Mouse (Mus musculus) kidney, postnatal 0 days (tissue): ENCODE measurements around the gene Vasp. TPM values are rescaled to one million over a fixed set of nuclear protein-coding genes. Genes with fewer than 3 reads are reported as not detected.
"Not testable (repeated sequence)": the region's sequence is repeated elsewhere in the genome, so short reads cannot be mapped to it uniquely, and the experiment has no call there.

Experiments used
- ATAC-seq: fragments of 200-750 bp; cut with Nextera tagmentation; replicated peaks from 2 replicates; pipeline ENCODE4 v1.8.0; 2017; ENCODE audit warnings: low read depth, moderate number of reproducible peaks, moderate TSS enrichment, moderate library complexity; ENCODE audit not compliant: low FRiP score
- DNase-seq: peaks from one replicate; pipeline ENCODE4 v3.0.0-alpha.2; 2016; ENCODE audit warnings: low spot score
- H3K27ac ChIP-seq: fragments of 300-500 bp; sonication (generic); 2 replicates; pipeline ENCODE4 v1.5.1; 2014; ENCODE audit warnings: mild to moderate bottlenecking
- H3K27me3 ChIP-seq: fragments of 300-500 bp; sonication (generic); 2 replicates; pipeline ENCODE4 v1.6.1; 2014; ENCODE audit warnings: low read length, mixed read lengths; ENCODE audit not compliant: insufficient read depth
- H3K36me3 ChIP-seq: fragments of 300-500 bp; sonication (generic); 2 replicates; pipeline ENCODE4 v1.6.1; 2014; ENCODE audit warnings: low read length, mixed read lengths; ENCODE audit not compliant: insufficient read depth
- H3K4me1 ChIP-seq: fragments of 300-500 bp; sonication (generic); replicated peaks from 2 replicates; pipeline ENCODE4 v1.6.1; 2014; ENCODE audit warnings: antibody characterized with exemption, low read length, mixed read lengths; ENCODE audit not compliant: insufficient read depth
- H3K4me2 ChIP-seq: fragments of 300-500 bp; sonication (generic); 2 replicates; pipeline ENCODE4 v1.6.1; 2014; ENCODE audit warnings: mild to moderate bottlenecking, low read length, moderate library complexity, mixed read lengths
- H3K4me3 ChIP-seq: fragments of 300-500 bp; sonication (generic); replicated peaks from 2 replicates; pipeline ENCODE4 v1.5.1; 2014; ENCODE audit warnings: low read depth, low read length
- H3K9ac ChIP-seq: fragments of 300-500 bp; sonication (generic); 2 replicates; pipeline ENCODE4 v1.6.1; 2014; ENCODE audit warnings: low read depth, low read length
- H3K9me3 ChIP-seq: fragments of 300-500 bp; sonication (generic); replicated peaks from 2 replicates; pipeline ENCODE4 v1.6.1; 2016; ENCODE audit warnings: low read length, inconsistent platforms, mixed read lengths
- CTCF ChIP-seq: IDR thresholded peaks from 2 replicates; pipeline ENCODE4 v1.5.1; 2016; ENCODE audit warnings: antibody characterized with exemption, low read depth, mild to moderate bottlenecking, moderate library complexity
- WGBS: fragments of 180-500 bp; shearing (Covaris S2); extraction: QIAGEN DNeasy Blood & Tissue Kit; methylation state at CpG from one replicate; pipeline ENCODE4 v1.1.7; 2014; 5-methylcytosine and 5-hydroxymethylcytosine counted together
- polyA plus RNA-seq: library from polyadenylated mRNA; unstranded; fragments of >200 nt; fragmentation: Nextera tagmentation; extraction: Ambion mirVana; gene quantifications from 2 replicates; pipeline ENCODE4 v1.2.1, GENCODE M21; 2015

The Vasp gene
- polyA plus RNA-seq, 1 experiment from 2014 or later, result 89.4 TPM

DNA sequence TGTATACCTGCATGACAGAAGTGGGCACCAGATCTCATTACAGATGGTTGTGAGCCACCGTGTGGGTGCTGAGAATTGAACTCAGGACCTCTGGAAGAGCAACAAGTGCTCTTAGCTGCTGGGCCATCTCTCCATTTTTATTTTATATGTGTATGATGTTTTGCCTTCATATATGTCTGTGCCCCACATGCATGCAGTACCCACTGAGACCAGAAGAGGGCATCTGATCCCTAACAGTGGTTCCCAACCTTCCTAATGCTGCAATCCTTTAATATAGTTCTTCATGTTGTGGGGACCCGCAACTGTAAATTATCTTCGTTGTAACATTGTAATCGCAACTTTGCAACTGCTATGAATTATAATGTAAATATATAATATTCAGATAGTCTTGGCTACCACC is 13.1 kb upstream of the Vasp start:
- Histone ChIP-seq H3K4me3 (no peak overlapping the region), H3K4me1 (0 out of 2 replicates have a peak, but pooled peaks cover 4% of the 10 kb centered on the region), H3K27ac (no peak overlapping the region), H3K4me2 (no peak overlapping the region), H3K9me3 (no peaks in the 10 kb centered on the region), H3K27me3 (peaks cover 14% of the 10 kb centered on the region), H3K36me3 (no peaks in the 10 kb centered on the region), H3K9ac (no peak overlapping the region)
- 23% methylated on average over 4 of the region's 4 CpGs for WGBS
- ATAC-seq (no peak), DNase-seq (peak; percentile 68)
- TF ChIP-seq CTCF, result peak; percentile 84

DNA sequence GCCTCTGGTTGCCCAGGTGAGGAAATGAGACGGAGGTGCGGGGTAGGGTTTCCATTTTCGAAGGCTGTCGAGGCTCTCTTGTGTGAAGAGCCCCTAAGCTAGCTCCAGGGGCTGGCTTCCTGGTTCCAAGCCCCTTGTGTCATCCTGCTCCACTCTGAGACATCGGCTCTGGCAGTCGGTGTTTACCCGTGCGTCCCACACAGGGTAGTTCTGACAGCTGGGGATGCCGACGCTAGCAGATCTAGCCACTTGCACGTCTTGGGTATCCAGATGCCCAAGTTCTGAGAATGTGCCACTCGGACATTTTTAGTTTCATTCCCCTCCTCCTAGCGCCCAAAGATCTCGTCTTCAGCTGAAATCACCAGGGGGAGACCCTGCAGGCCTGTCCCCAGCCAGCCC is 11.8 kb upstream of the Vasp start:
- Histone ChIP-seq H3K9me3 (no peaks in the 10 kb centered on the region), H3K9ac (no peak overlapping the region), H3K4me1 (0 out of 2 replicates have a peak, but pooled peaks cover 4% of the 10 kb centered on the region), H3K27ac (no peak overlapping the region), H3K4me3 (peak overlapping the region; percentile 46; the same call in 1 of the 2 replicates), H3K36me3 (no peaks in the 10 kb centered on the region), H3K27me3 (peaks cover 28% of the 10 kb centered on the region), H3K4me2 (peak overlapping the region; percentile 79)
- WGBS, result 41% methylated on average over 14 of the region's 14 CpGs
- no peak for DNase-seq
- TF ChIP-seq CTCF, result no peak
- no peak for ATAC-seq

DNA sequence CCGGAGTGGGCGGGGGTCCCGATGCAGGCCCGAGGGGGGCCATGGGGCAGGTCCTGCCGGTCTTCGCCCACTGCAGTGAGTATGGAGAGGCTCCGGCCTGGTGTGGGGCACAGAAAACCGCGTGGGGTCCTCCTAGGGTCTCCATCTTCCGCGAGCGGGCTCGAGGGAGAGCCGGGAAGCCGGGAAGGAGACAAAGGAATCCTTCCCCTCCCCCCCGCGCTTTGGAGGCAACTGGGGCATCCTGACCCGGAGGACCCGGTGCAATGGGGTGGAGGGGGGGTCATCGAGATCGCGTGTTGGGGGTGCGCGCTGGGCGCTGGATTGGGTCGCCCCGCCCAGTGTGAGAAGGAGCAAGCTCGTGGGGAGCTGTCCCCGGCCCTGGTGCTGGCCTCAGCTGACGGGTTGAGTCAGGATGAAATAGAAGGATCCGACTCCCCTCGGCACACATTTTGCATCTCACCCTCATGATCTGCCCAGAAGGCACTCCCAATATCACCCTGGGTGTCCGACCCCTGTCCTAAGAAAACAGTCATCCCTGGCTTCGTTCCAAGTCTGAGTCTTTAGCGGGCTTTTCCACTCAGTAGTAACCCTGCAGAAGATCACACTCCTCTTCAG is 11.3 kb upstream of the Vasp start:
- Histone ChIP-seq H3K4me3 (peak overlapping the region; percentile 46), H3K4me2 (peak overlapping the region; percentile 79), H3K9ac (peak overlapping the region; percentile 24; the same call in 1 of the 2 replicates), H3K4me1 (0 out of 2 replicates have a peak, but pooled peaks cover 4% of the 10 kb centered on the region), H3K9me3 (no peaks in the 10 kb centered on the region), H3K27ac (no peak overlapping the region), H3K36me3 (no peaks in the 10 kb centered on the region), H3K27me3 (peaks cover 33% of the 10 kb centered on the region)
- no peak for TF ChIP-seq CTCF
- DNase-seq (peak; percentile 63), ATAC-seq (peak; percentile 66)
- WGBS, result 1% methylated on average over 29 of the region's 35 CpGs

DNA sequence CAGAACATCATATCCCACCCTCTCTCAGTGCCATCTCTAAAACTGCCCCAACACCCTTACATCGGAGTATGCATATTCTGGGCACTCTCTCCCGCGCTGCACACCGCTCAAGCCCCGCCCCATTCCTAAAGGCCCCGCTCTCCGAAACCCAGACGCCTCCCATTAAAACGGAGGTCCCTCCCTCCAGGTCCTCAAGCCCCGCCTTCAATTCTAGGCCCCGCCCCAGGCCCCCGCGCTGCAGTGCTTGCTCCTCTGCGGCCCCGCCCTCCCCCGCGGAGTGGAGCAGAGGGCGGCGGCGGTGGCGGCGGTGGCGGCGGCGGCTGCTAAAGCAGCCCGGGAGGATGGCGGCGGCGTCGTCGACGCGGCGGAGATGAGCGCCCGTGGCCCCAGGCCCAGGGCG is 10.8 kb upstream of the Vasp start, which contains the start of gene Rtn2:
Rtn2 (plus strand) TSS at position 240 of the 400 bp plus-strand sequence.
- Histone ChIP-seq H3K36me3 (no peaks in the 10 kb centered on the region), H3K9me3 (no peaks in the 10 kb centered on the region), H3K27me3 (peaks cover 35% of the 10 kb centered on the region), H3K27ac (no peak within 1 kb of the TSS), H3K4me3 (peak within 1 kb of the TSS; percentile 46), H3K4me1 (0 out of 2 replicates have a peak, but pooled peaks cover 4% of the 10 kb centered on the region), H3K4me2 (peak within 1 kb of the TSS; percentile 79), H3K9ac (peak within 1 kb of the TSS; percentile 24; the same call in 1 of the 2 replicates)
- ATAC-seq, result peak; percentile 67
- no peak for TF ChIP-seq CTCF
- DNase-seq, result peak; percentile 86
- 1% methylated on average over 37 of the region's 37 CpGs for WGBS

DNA sequence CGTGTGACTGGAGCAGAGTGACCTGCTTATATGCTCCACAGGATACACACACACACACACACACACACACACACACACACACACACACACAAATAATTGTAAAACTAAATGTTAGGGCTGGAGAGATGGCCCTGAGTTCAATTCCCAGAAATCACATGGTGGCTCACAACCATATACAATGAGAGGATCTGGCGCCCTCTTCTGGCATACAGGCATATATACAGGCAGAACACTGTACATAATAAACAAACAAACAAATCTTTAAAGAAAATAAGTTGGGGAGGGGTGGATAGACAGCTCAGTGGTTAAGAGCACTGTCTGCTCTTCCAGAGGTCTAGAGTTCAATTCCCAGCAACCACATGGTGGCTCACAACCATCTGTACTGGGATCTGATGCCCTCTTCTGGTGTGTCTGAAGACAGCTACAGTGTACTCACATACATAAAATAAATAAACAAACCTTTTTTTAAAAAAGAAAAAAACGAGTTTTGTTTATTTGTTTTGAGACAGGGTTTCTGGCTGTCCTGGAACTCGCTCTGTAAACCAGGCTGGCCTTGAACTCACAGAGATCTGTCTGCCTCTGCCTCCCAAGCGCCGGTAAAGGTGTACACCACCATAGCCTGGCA is 10.2 kb upstream of the Vasp start:
- peak; percentile 78 for TF ChIP-seq CTCF
- WGBS, result 41% methylated on average over 6 of the region's 6 CpGs
- ATAC-seq, result not testable (repeated sequence)

DNA sequence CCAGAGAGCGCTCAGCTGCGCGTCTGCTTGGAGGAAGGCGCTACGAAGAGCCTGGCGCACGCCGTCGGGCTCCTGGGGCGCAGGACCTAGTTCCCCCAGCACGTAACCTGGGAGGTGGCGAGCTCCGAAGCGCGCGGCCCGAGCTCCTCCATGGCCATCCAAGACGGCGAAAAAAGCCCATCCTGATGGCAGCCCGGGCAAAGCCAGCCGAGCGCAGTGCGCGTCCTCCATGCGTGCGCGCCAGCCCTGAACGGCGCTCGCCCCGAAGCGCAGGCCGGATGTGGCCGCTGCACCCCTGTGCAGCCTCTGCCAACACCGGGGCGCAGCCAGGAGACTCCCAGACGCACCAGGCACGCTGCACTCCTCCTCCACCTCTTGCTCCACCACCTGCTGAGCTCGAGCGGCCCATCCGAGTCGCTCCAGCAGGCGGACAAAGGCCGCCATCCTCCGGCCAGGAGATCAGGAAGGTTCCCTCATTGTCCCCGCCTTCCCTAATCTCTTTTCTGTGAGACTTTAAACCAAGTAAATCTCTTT is 8.0 kb upstream of the Vasp start, which contains the start of gene Ppm1n:
Ppm1n (minus strand) TSS at position 484 of the 534 bp plus-strand sequence.
- DNase-seq (no peak), ATAC-seq (no peak)
- peak within 1 kb of the TSS; percentile 19 for H3K4me3 ChIP-seq
- H3K4me2 ChIP-seq, result peak within 1 kb of the TSS; percentile 40
- no peak within 1 kb of the TSS for H3K27ac ChIP-seq
- H3K9ac ChIP-seq, result 0 out of 2 replicates have a peak within 1 kb of the TSS, but pooled peaks have one; percentile 5
- no peaks in the 10 kb centered on the region for H3K36me3 ChIP-seq
- WGBS, result under 1% methylated on average over 46 of the region's 46 CpGs
- peaks cover 35% of the 10 kb centered on the region for H3K27me3 ChIP-seq
- H3K9me3 ChIP-seq, result no peaks in the 10 kb centered on the region; the same call in 1 of the 2 replicates
- no peak for TF ChIP-seq CTCF
- H3K4me1 ChIP-seq, result 0 out of 2 replicates have a peak, but pooled peaks cover 4% of the 10 kb centered on the region

More for the DNA sequence above, 10.2 kb upstream of the Vasp start:
- Histone ChIP-seq H3K4me3 (peak overlapping the region; percentile 46; the same call in 1 of the 2 replicates), H3K27me3 (peaks cover 35% of the 10 kb centered on the region), H3K4me2 (peak overlapping the region; percentile 79)
- H3K36me3 ChIP-seq, H3K4me1 ChIP-seq, H3K9ac ChIP-seq, H3K9me3 ChIP-seq, H3K27ac ChIP-seq: not testable (repeated sequence)
- DNase-seq, result peak; percentile 74
